Mouse (Mus musculus): ENCODE data around the gene Acin1.

GRCm38 (mm10) chr14:54699586-54699985, 12.9 kb upstream of the Acin1 start:
- TF ChIP-seq POLR2A (IDR thresholded peaks at IDR 0.05; ENCODE audit: borderline replicate concordance, control insufficient read depth, low read depth, low read length) (no peak), CTCF (IDR thresholded peaks at IDR 0.05; ENCODE audit: control insufficient read depth, insufficient read depth, low read length) (no peak)
